ENCODE assay signal across 8 mouse cellular contexts in the genomic region with DNA sequence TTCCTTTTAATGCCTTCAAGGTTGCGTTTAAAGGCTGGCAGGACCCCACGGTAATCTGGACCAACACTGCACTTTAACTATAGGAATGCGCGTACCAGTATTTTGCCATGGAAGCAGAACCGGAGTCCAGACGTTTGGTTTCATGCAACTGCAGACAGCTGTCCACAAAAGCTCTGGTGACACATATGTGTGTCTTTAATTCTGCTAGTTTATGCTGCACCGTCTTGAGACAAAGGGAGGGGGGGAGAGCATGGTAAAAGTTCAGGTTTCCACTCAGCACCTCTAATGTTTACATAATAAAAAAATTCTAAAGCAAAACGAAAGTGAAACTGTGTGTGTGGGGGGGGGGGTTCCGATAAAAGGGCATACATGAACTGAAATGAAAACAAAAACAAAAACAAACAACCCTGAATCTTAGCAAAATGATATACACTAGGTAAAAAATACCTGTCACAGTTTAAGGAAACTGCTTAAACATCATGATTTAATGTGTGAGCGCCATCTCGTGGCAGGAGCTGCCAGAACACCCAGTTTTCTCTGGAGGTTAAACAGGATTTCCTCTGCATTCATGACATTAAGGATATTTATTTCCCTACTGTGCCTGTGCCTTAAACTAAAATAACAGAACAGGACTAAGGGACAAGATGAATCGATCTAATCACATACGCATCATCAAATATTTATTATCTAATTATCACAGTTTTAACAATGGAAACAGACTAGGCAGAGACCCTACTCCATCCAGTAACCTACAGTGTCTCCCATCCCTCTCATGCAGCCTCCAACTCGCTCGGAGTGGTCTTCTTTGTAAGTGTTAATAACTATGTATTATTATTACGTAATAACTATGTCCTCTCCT. TPM values are rescaled to one million over a fixed set of nuclear protein-coding genes. Genes with fewer than 3 reads are reported as not detected.
DNase-seq lines count a peak whose midpoint lies in the region; ATAC-seq and TF ChIP-seq lines count a peak whose summit lies in the region.

No protein-coding gene starts in this region.

- H3K4me3 ChIP-seq in testis, adult 2 months (ENCODE audit: control insufficient read depth, low read depth, low read length) = no peak overlapping the region
- 0 out of 2 replicates have a peak overlapping the region, but pooled peaks have one; percentile 17 for H3K4me3 ChIP-seq in cortical plate, adult 2 months (ENCODE audit: insufficient read depth, low read length)
- H3K4me3 ChIP-seq in kidney, embryonic 16.5 days (ENCODE audit: low read length) = no peak overlapping the region

- H3K27me3 ChIP-seq in testis, adult 2 months (ENCODE audit: control insufficient read depth, insufficient read depth, low read length) = no peaks in the 10 kb centered on the region
- H3K27me3 ChIP-seq in kidney, embryonic 16.5 days (ENCODE audit: insufficient read depth, low read length) = no peaks in the 10 kb centered on the region
- H3K27me3 ChIP-seq in splenic B cell, adult 2 months (ENCODE audit: control insufficient read depth, insufficient read depth, low read length, poor library complexity, severe bottlenecking) = no peaks in the 10 kb centered on the region

- 54% methylated on average over 16 of the region's 16 CpGs for WGBS in kidney, embryonic 16.5 days

- no peak for TF ChIP-seq POLR2A in testis, adult 2 months (IDR thresholded peaks at IDR 0.05; ENCODE audit: control insufficient read depth, low read depth, low read length)
- no peak for TF ChIP-seq POLR2A in cortical plate, adult 2 months (IDR thresholded peaks at IDR 0.05; ENCODE audit: extremely low read depth, insufficient read depth, low read length)

- no peak overlapping the region for H3K9ac ChIP-seq in kidney, embryonic 16.5 days (replicated peaks; ENCODE audit: low read length)

- TF ChIP-seq CTCF in testis, adult 2 months (IDR thresholded peaks at IDR 0.05; ENCODE audit: control insufficient read depth, insufficient read depth, insufficient replicate concordance, low read depth, low read length) = peak; percentile 11; the same call in 1 of the 2 replicates
- peak; percentile 76 for TF ChIP-seq CTCF in cortical plate, adult 2 months (IDR thresholded peaks at IDR 0.05; ENCODE audit: extremely low read depth, insufficient read depth, low read length)

- no peaks in the 10 kb centered on the region for H3K4me1 ChIP-seq in testis, adult 2 months (ENCODE audit: control insufficient read depth, insufficient read depth, low read length)
- H3K4me1 ChIP-seq in cortical plate, adult 2 months (ENCODE audit: control insufficient read depth, insufficient read depth, low read length) = no peaks in the 10 kb centered on the region
- peaks cover 13% of the 10 kb centered on the region for H3K4me1 ChIP-seq in kidney, embryonic 16.5 days (ENCODE audit: insufficient read depth, low read length)

- no peak overlapping the region for H3K27ac ChIP-seq in testis, adult 2 months (ENCODE audit: control insufficient read depth, insufficient read depth, low read depth, low read length)
- no peak overlapping the region for H3K27ac ChIP-seq in cortical plate, adult 2 months (ENCODE audit: insufficient read depth, low read length)
- no peak overlapping the region for H3K27ac ChIP-seq in kidney, embryonic 16.5 days (ENCODE audit: low read length)

- ATAC-seq in kidney, embryonic 16.5 days (ENCODE audit: low FRiP score, low TSS enrichment) = no peak
- peak; percentile 64 for ATAC-seq in monocyte, adult 5-6 weeks (replicated peaks; ENCODE audit: insufficient number of reproducible peaks, low FRiP score, low TSS enrichment, poor library complexity, severe bottlenecking)

- no peaks in the 10 kb centered on the region for H3K36me3 ChIP-seq in testis, adult 2 months (ENCODE audit: control insufficient read depth, insufficient read depth, low read length)
- H3K36me3 ChIP-seq in kidney, embryonic 16.5 days (ENCODE audit: insufficient read depth, low read length) = peaks cover 19% of the 10 kb centered on the region
- peaks cover 2% of the 10 kb centered on the region for H3K36me3 ChIP-seq in splenic B cell, adult 2 months (ENCODE audit: control insufficient read depth, insufficient read depth, low read length, poor library complexity, severe bottlenecking)

- H3K4me2 ChIP-seq in kidney, embryonic 16.5 days (replicated peaks; ENCODE audit: low read depth, low read length) = 0 out of 2 replicates have a peak overlapping the region, but pooled peaks have one; percentile 28

- no peak for DNase-seq in testis, postnatal 14 days (ENCODE audit: low spot score)
- peak; percentile 54 to 61 for DNase-seq in gastrocnemius, postnatal 36 days
- DNase-seq in liver = peak; percentile 82
- DNase-seq in splenic B cell, adult 2 months (ENCODE audit: low read depth, low spot score) = peak; percentile 84

- intact Hi-C loops in gastrocnemius, postnatal 36 days (cut with DNase I) = loop anchor here (5.0 kb wide), 1 partner anchor 96 kb away; no protein-coding TSS in a partner anchor

- H3K9me3 ChIP-seq in kidney, embryonic 16.5 days (ENCODE audit: low read length) = no peaks in the 10 kb centered on the region

RNA-seq across cellular contexts. Expression of a gene that starts 21.1 kb away (rescaled TPM):
- polyA plus RNA-seq in testis, adult 2 months (2012; rRNA removed) = 13.1 and 16.3 TPM in 2 replicates
- 7.9 and 8.0 TPM in 2 replicates for polyA plus RNA-seq in cortical plate, adult 2 months (2012; rRNA removed)
- total RNA-seq in gastrocnemius, postnatal 36 days (2021) = 10 to 100 TPM; 17.8 to 20.3 TPM
- polyA plus RNA-seq in kidney, embryonic 16.5 days (2015; fragmentation: Nextera tagmentation; extraction: Ambion mirVana) = 15.6 and 19.6 TPM in 2 replicates
- 15.6 to 25.1 TPM (median 23.7 TPM) in 3 replicates for total RNA-seq in monocyte, adult 5-6 weeks (2017)

RNA-seq across cellular contexts. Expression of a gene that starts 24.7 kb away (rescaled TPM):
- 4.5 and 5.3 TPM in 2 replicates for polyA plus RNA-seq in testis, adult 2 months (2012; rRNA removed)
- polyA plus RNA-seq in cortical plate, adult 2 months (2012; rRNA removed) = 30.0 and 31.8 TPM in 2 replicates
- 100 to 1,000 TPM; 259 to 288 TPM for total RNA-seq in gastrocnemius, postnatal 36 days (2021)
- polyA plus RNA-seq in kidney, embryonic 16.5 days (2015; fragmentation: Nextera tagmentation; extraction: Ambion mirVana) = 144 and 161 TPM in 2 replicates
- total RNA-seq in monocyte, adult 5-6 weeks (2017) = 28.7 to 44.7 TPM (median 42.2 TPM) in 3 replicates
